Mouse (Mus musculus) layer of hippocampus, postnatal 10 days (tissue): ENCODE measurements around the gene Bbs12. TPM values are rescaled to one million over a fixed set of nuclear protein-coding genes. Genes with fewer than 3 reads are reported as not detected.

Experiments
- total RNA-seq, 2 experiments: library from RNA; stranded (reverse); gene quantifications; 2 replicates each; pipeline ENCODE4 v1.2.3; 2021

Bbs12 gene
- total RNA-seq, 2 experiments from 2014 or later, result 4.8 to 5.6 TPM

Other genes with a start within 250 kb of the Bbs12 start
- not detected for gene Adad1, start 249.0 kb upstream of the Bbs12 start, total RNA-seq
- not detected for gene Il2, start 186.6 kb upstream of the Bbs12 start, total RNA-seq
- gene Il21, start 79.9 kb upstream of the Bbs12 start, total RNA-seq, result under 1 TPM in 1 of 2 experiments, not detected in 1; 0.18 TPM
- gene Cetn4, start 154 bp downstream of the Bbs12 start, total RNA-seq, result 1 to 10 TPM; 7.4 to 8.4 TPM
- 1 to 10 TPM; 3.8 to 4.5 TPM for gene Fgf2, start 35.8 kb downstream of the Bbs12 start, total RNA-seq
- 10 to 100 TPM; 20.0 to 25.6 TPM for gene Spata5, start 107.3 kb downstream of the Bbs12 start, total RNA-seq
- gene Nudt6, start 107.7 kb downstream of the Bbs12 start, total RNA-seq, result 1 to 10 TPM; 5.3 to 8.0 TPM